In the genomic region with DNA sequence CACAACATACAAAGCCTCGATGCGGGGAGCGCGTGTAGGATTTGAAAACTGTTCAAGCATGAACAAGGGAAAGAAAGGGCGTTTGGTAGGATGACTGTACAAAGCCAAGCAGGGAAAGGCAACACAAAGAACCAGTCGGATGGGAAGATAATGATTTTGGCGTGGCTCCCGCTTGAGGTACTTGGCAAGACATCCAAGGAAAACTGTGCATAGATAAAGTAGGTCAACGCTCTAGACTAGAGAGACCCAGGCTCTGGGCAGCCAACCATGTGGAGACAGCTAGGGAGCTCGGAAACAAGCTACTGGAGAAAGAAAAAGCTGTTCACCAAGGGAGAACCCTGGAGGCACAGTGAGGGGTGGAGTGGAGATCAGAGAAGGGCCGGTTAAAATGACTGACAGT, we compare ENCODE assay signal across 13 mouse cellular contexts. TPM values are rescaled to one million over a fixed set of nuclear protein-coding genes. Genes with fewer than 3 reads are reported as not detected.
A peak's percentile ranks its signal among the peaks of the same experiment; 100 is the strongest.
DNase-seq lines count a peak whose midpoint lies in the region; ATAC-seq lines count a peak whose summit lies in the region.
"Had no signal": no experiment of that assay in that cellular context is flagged by ENCODE, and none has a peak within 500 bp of the region (broad histone marks: within the 10 kb centered on the region; RNA-seq: fewer than 3 reads in every experiment).

No protein-coding gene starts in this region.

- no peaks in the 10 kb centered on the region for H3K36me3 ChIP-seq in forebrain, embryonic 11.5 days (ENCODE audit: control insufficient read depth, insufficient read depth, low read length)
- H3K36me3 ChIP-seq in forebrain, embryonic 16.5 days (ENCODE audit: control insufficient read depth, insufficient read depth), result no peaks in the 10 kb centered on the region
- H3K36me3 ChIP-seq: hindbrain, embryonic 15.5 days; limb, embryonic 12.5 days had no signal

- DNase-seq in forebrain, embryonic 11.5 days (ENCODE audit: low spot score), result peak; percentile 43
- DNase-seq in right cerebral cortex, adult 18-20 months, result peak; percentile 23
- DNase-seq in right cerebral cortex, postnatal 25 days, result no peak
- peak; percentile 31 to 48 for DNase-seq in left cerebral cortex, postnatal 14 days (ENCODE audit: low spot score in 2 of 2)
- no peak for DNase-seq in spleen, postnatal 10 days (ENCODE audit: low spot score in 2 of 2)
- DNase-seq in gastrocnemius, postnatal 25 days, result no peak
- no peak for DNase-seq in gastrocnemius, postnatal 36 days

- no peaks in the 10 kb centered on the region for H3K4me1 ChIP-seq in forebrain, embryonic 11.5 days (replicated peaks; ENCODE audit: control insufficient read depth, insufficient read depth, low read length)
- H3K4me1 ChIP-seq in forebrain, embryonic 16.5 days (replicated peaks; ENCODE audit: control insufficient read depth, insufficient read depth, low read length), result no peaks in the 10 kb centered on the region; the same call in 1 of the 2 replicates
- H3K4me1 ChIP-seq: hindbrain, embryonic 15.5 days had no signal

- intact Hi-C loops in left cerebral cortex, postnatal 14 days (cut with DNase I), result no loop called here
- intact Hi-C loops in gastrocnemius, postnatal 36 days (cut with DNase I), result no loop called here

- H3K9ac ChIP-seq in forebrain, embryonic 11.5 days (ENCODE audit: low read length), result no peak overlapping the region
- no peak overlapping the region for H3K9ac ChIP-seq in forebrain, embryonic 16.5 days (replicated peaks; ENCODE audit: low read depth, low read length)
- H3K9ac ChIP-seq: hindbrain, embryonic 15.5 days; limb, embryonic 12.5 days had no signal

- no peaks in the 10 kb centered on the region for H3K27me3 ChIP-seq in forebrain, embryonic 11.5 days (ENCODE audit: control insufficient read depth, insufficient read depth, low read length)
- no peaks in the 10 kb centered on the region for H3K27me3 ChIP-seq in forebrain, embryonic 16.5 days (replicated peaks; ENCODE audit: control insufficient read depth, insufficient read depth, low read length)
- H3K27me3 ChIP-seq: hindbrain, embryonic 15.5 days; limb, embryonic 12.5 days had no signal

- ATAC-seq in forebrain, embryonic 11.5 days (replicated peaks; ENCODE audit: low FRiP score), result no peak
- ATAC-seq in forebrain, embryonic 16.5 days, result no peak

- H3K27ac ChIP-seq in forebrain, embryonic 11.5 days (ENCODE audit: low read depth, low read length), result no peak overlapping the region
- no peak overlapping the region for H3K27ac ChIP-seq in forebrain, embryonic 16.5 days (ENCODE audit: low read length)
- H3K27ac ChIP-seq: hindbrain, embryonic 15.5 days; limb, embryonic 12.5 days; macrophage had no signal

- H3K4me3 ChIP-seq in forebrain, embryonic 11.5 days (ENCODE audit: low read depth, low read length), result no peak overlapping the region
- no peak overlapping the region for H3K4me3 ChIP-seq in forebrain, embryonic 16.5 days (replicated peaks; ENCODE audit: low read length)
- H3K4me3 ChIP-seq: erythroblast, embryonic 14.5 days; hindbrain, embryonic 15.5 days; limb, embryonic 12.5 days; myocyte had no signal

- 72% methylated on average over 11 of the region's 11 CpGs for WGBS in forebrain, embryonic 11.5 days
- 35% methylated on average over 11 of the region's 11 CpGs for WGBS in forebrain, embryonic 16.5 days

- no peaks in the 10 kb centered on the region for H3K9me3 ChIP-seq in forebrain, embryonic 11.5 days (ENCODE audit: control insufficient read depth, low read length)
- H3K9me3 ChIP-seq in forebrain, embryonic 16.5 days (ENCODE audit: control insufficient read depth, low read length), result 0 out of 2 replicates have a peak, but pooled peaks cover 6% of the 10 kb centered on the region
- H3K9me3 ChIP-seq: hindbrain, embryonic 15.5 days had no signal

- no peak overlapping the region for H3K4me2 ChIP-seq in forebrain, embryonic 11.5 days (ENCODE audit: low read depth, low read length, severe bottlenecking)
- H3K4me2 ChIP-seq in forebrain, embryonic 16.5 days (ENCODE audit: low read length), result no peak overlapping the region
- H3K4me2 ChIP-seq: hindbrain, embryonic 15.5 days; limb, embryonic 12.5 days had no signal

RNA-seq across cellular contexts. Expression of a gene that starts 21.5 kb away (rescaled TPM):
- 26.6 and 30.4 TPM in 2 replicates for polyA plus RNA-seq in forebrain, embryonic 11.5 days (2014; fragmentation: Nextera tagmentation; extraction: Ambion mirVana)
- polyA plus RNA-seq in forebrain, embryonic 16.5 days (2015; fragmentation: Nextera tagmentation; extraction: Ambion mirVana), result 20.0 and 20.5 TPM in 2 replicates
- 10 to 100 TPM; 24.3 to 29.3 TPM for total RNA-seq in left cerebral cortex, postnatal 14 days (2021)
- total RNA-seq in gastrocnemius, postnatal 25 days (2021), result 1 to 10 TPM; 6.2 to 6.3 TPM
- total RNA-seq in gastrocnemius, postnatal 36 days (2021), result 1 to 10 TPM; 6.0 to 6.9 TPM

RNA-seq across cellular contexts. Expression of a gene that starts 52.5 kb away (rescaled TPM):
- 0.09 and 0.12 TPM in 2 replicates for polyA plus RNA-seq in forebrain, embryonic 11.5 days (2014; fragmentation: Nextera tagmentation; extraction: Ambion mirVana)
- 1.1 and 2.3 TPM in 2 replicates for polyA plus RNA-seq in forebrain, embryonic 16.5 days (2015; fragmentation: Nextera tagmentation; extraction: Ambion mirVana)
- total RNA-seq in left cerebral cortex, postnatal 14 days (2021), result 10 to 100 TPM; 74.2 to 74.7 TPM
- total RNA-seq in gastrocnemius, postnatal 25 days (2021), result under 1 TPM in 1 of 2 experiments, not detected in 1; 0.05 TPM
- not detected for total RNA-seq in gastrocnemius, postnatal 36 days (2021)
- polyA plus RNA-seq: erythroblast, embryonic 14.5 days; myocyte had no signal

Comparison
In these comparisons a context has a peak if more than half of its experiments do, and no peak if none do; other contexts are left out.
1. DNase-seq: peak in forebrain, embryonic 11.5 days (single experiment), right cerebral cortex, adult 18-20 months (single experiment) and left cerebral cortex, postnatal 14 days (2 of 2); none in right cerebral cortex, postnatal 25 days (single experiment), spleen, postnatal 10 days (0 of 2), gastrocnemius, postnatal 25 days (single experiment) and gastrocnemius, postnatal 36 days (0 of 2).
2. RNA of a gene that starts 52.5 kb away (total RNA-seq): 74.2 to 74.7 TPM in left cerebral cortex, postnatal 14 days; 0.05 TPM in gastrocnemius, postnatal 25 days and not detected in gastrocnemius, postnatal 36 days; every median in the first group is over 10 times any median in the second.